Mouse (Mus musculus): Measurements from ENCODE around the gene Tnfrsf12a.

- TF ChIP-seq CTCF (IDR thresholded peaks at IDR 0.05; ENCODE audit: extremely low read depth, insufficient read depth, low read length) (no peak), POLR2A (IDR thresholded peaks at IDR 0.05; ENCODE audit: extremely low read depth, insufficient read depth, low read length) (no peak)
Observed at GRCm38 (mm10) chr17:23665511-23665910, 11.8 kb downstream of the Tnfrsf12a start.

Data from cortical plate, adult 2 months (tissue).